Mouse (Mus musculus) myocyte (in vitro differentiated cells): Measurements from ENCODE around the gene Olfr1338. TPM values are rescaled to one million over a fixed set of nuclear protein-coding genes. Genes with fewer than 3 reads are reported as not detected.
"Not testable (repeated sequence)": the region's sequence is repeated elsewhere in the genome, so short reads cannot be mapped to it uniquely, and the experiment has no call there.

Experiments
- H3K27me3 ChIP-seq: one replicate; pipeline ENCODE4 v1.6.1; 2011; ENCODE audit not compliant: control insufficient read depth, insufficient read depth, insufficient read length
- H3K36me3 ChIP-seq: one replicate; pipeline ENCODE4 v1.6.1; 2011; ENCODE audit not compliant: control insufficient read depth, insufficient read depth
- H3K4me2 ChIP-seq: one replicate; pipeline ENCODE4 v1.6.1; 2011; ENCODE audit warnings: low read depth, control low read depth
- H3K4me3 ChIP-seq: one replicate; pipeline ENCODE4 v1.5.1; 2011; ENCODE audit warnings: mild to moderate bottlenecking, control low read depth, moderate library complexity
- H3K79me2 ChIP-seq: one replicate; pipeline ENCODE4 v1.6.1; 2011; ENCODE audit not compliant: control insufficient read depth, insufficient read depth
- H3ac ChIP-seq: one replicate; pipeline ENCODE4 v1.6.1; 2011; ENCODE audit not compliant: control insufficient read depth, insufficient read length
- CEBPB ChIP-seq: IDR thresholded peaks from 2 replicates; pipeline ENCODE4 v1.6.1; 2011; ENCODE audit warnings: mild to moderate bottlenecking, moderate library complexity; ENCODE audit not compliant: poor library complexity, insufficient read depth, severe bottlenecking
- E2F4 ChIP-seq: IDR thresholded peaks from one replicate; pipeline ENCODE4 v1.6.1; 2011; ENCODE audit warnings: mild to moderate bottlenecking, control low read depth, moderate library complexity; ENCODE audit not compliant: insufficient read depth
- MAX ChIP-seq: IDR thresholded peaks from one replicate; pipeline ENCODE4 v1.6.1; 2011; ENCODE audit warnings: low read depth, mild to moderate bottlenecking, control low read depth
- MYOD1 ChIP-seq, 3 experiments: IDR thresholded peaks; one replicate each; pipeline ENCODE4 v1.6.1; 2011; ENCODE audit warnings: control low read depth in 2 of 3, low read depth in 2 of 3, mild to moderate bottlenecking in 2 of 3, moderate library complexity in 1 of 3; ENCODE audit not compliant: insufficient read length in 2 of 3, control insufficient read depth in 1 of 3
- MYOG ChIP-seq, 3 experiments: IDR thresholded peaks; one replicate each; pipeline ENCODE4 v1.6.1; 2011; ENCODE audit warnings: control low read depth in 2 of 3, low read depth in 2 of 3, mild to moderate bottlenecking in 2 of 3; ENCODE audit not compliant: insufficient read length in 2 of 3, control insufficient read depth in 1 of 3, insufficient read depth in 1 of 3
- POLR2A ChIP-seq: IDR thresholded peaks from one replicate; pipeline ENCODE4 v1.6.1; 2011; ENCODE audit warnings: low read depth, mild to moderate bottlenecking, control low read depth, moderate library complexity; ENCODE audit not compliant: insufficient read length
- POLR2AphosphoS2 ChIP-seq: IDR thresholded peaks from one replicate; pipeline ENCODE4 v1.6.1; 2011; ENCODE audit warnings: low read depth, control low read depth; ENCODE audit not compliant: insufficient read length
- REST ChIP-seq: IDR thresholded peaks from one replicate; pipeline ENCODE4 v1.6.1; 2011; ENCODE audit warnings: mild to moderate bottlenecking, control low read depth, moderate library complexity; ENCODE audit not compliant: insufficient read depth, insufficient read length
- SRF ChIP-seq: IDR thresholded peaks from one replicate; pipeline ENCODE4 v1.6.1; 2011; ENCODE audit warnings: low read depth; ENCODE audit not compliant: control insufficient read depth, insufficient read length
- TCF12 ChIP-seq: IDR thresholded peaks from one replicate; pipeline ENCODE4 v1.6.1; 2011; ENCODE audit warnings: mild to moderate bottlenecking, control low read depth; ENCODE audit not compliant: poor library complexity, insufficient read depth, severe bottlenecking
- TCF3 ChIP-seq: IDR thresholded peaks from one replicate; pipeline ENCODE4 v1.6.1; 2011; ENCODE audit warnings: low read depth, control low read depth; ENCODE audit not compliant: insufficient read length
- USF1 ChIP-seq: IDR thresholded peaks from one replicate; pipeline ENCODE4 v1.6.1; 2011; ENCODE audit warnings: low read depth, mild to moderate bottlenecking, control low read depth, moderate library complexity
- polyA plus RNA-seq: library from polyadenylated mRNA; unstranded; fragments of >200 nt; fragmentation: generic; extraction: Trizol; gene quantifications from one replicate; pipeline ENCODE4 v1.2.1, GENCODE M21; 2012; ENCODE audit warnings: missing spikeins

Gene Olfr1338
- not detected for polyA plus RNA-seq

- no peak for TF ChIP-seq POLR2A
- TF ChIP-seq SRF, result no peak
- TF ChIP-seq MYOD1 (IDR thresholded peaks at IDR 0.05; ENCODE audit: control insufficient read depth in 1 of 3, insufficient read length in 2 of 3, low read depth in 2 of 3), result no peak
- no peak for TF ChIP-seq TCF3
- no peak for TF ChIP-seq TCF12
- TF ChIP-seq POLR2AphosphoS2, result no peak
- no peak for TF ChIP-seq CEBPB
- no peak for TF ChIP-seq MAX
- no peak for TF ChIP-seq E2F4
- no peak for TF ChIP-seq REST
- TF ChIP-seq USF1, result no peak
- TF ChIP-seq MYOG (IDR thresholded peaks at IDR 0.05; ENCODE audit: control insufficient read depth in 1 of 3, insufficient read depth in 1 of 3, insufficient read length in 2 of 3, low read depth in 2 of 3), result no peak
- no peaks in the 10 kb centered on the region for H3K79me2 ChIP-seq
- no peak within 1 kb of the TSS for H3K4me2 ChIP-seq
- H3K27me3 ChIP-seq, result no peaks in the 10 kb centered on the region
- no peak within 1 kb of the TSS for H3K4me3 ChIP-seq
- H3ac ChIP-seq, result no peak within 1 kb of the TSS
- no peaks in the 10 kb centered on the region for H3K36me3 ChIP-seq
These were observed at the start of gene Olfr1338 for GRCm38 (mm10) chr4:118758637-118759036. Olfr1338 (minus strand) TSS chr4:118758737.

- H3K79me2 ChIP-seq, H3K4me3 ChIP-seq, H3K27me3 ChIP-seq, H3K4me2 ChIP-seq, H3K36me3 ChIP-seq, H3ac ChIP-seq: not testable (repeated sequence)
These were observed 34.3 kb upstream of the Olfr1338 start for GRCm38 (mm10) chr4:118792796-118793195.

GRCm38 (mm10) chr4:118782486-118782885 is 23.9 kb upstream of the Olfr1338 start, which contains the start of gene Olfr1337:
Olfr1337 (minus strand) TSS chr4:118782586.
- H3K4me3 ChIP-seq, result no peak within 1 kb of the TSS
- H3ac ChIP-seq, result no peak within 1 kb of the TSS
- H3K79me2 ChIP-seq, result no peaks in the 10 kb centered on the region
- H3K36me3 ChIP-seq, result no peaks in the 10 kb centered on the region
- TF ChIP-seq USF1 (no peak), MYOD1 (IDR thresholded peaks at IDR 0.05; ENCODE audit: control insufficient read depth in 1 of 3, insufficient read length in 2 of 3, low read depth in 2 of 3) (no peak), MYOG (IDR thresholded peaks at IDR 0.05; ENCODE audit: control insufficient read depth in 1 of 3, insufficient read depth in 1 of 3, insufficient read length in 2 of 3, low read depth in 2 of 3) (no peak), MAX (no peak), POLR2AphosphoS2 (no peak), TCF12 (no peak), REST (no peak), POLR2A (no peak), SRF (no peak), CEBPB (no peak), TCF3 (no peak), E2F4 (no peak)
- H3K4me2 ChIP-seq, result no peak within 1 kb of the TSS
- H3K27me3 ChIP-seq, result no peaks in the 10 kb centered on the region

GRCm38 (mm10) chr4:118741881-118742280 is 16.7 kb downstream of the Olfr1338 start:
- H3K4me2 ChIP-seq, result no peak overlapping the region
- no peaks in the 10 kb centered on the region for H3K27me3 ChIP-seq
- H3K4me3 ChIP-seq, result no peak overlapping the region
- no peaks in the 10 kb centered on the region for H3K79me2 ChIP-seq
- TF ChIP-seq TCF12, result no peak
- no peak for TF ChIP-seq TCF3
- no peak for TF ChIP-seq MYOG (IDR thresholded peaks at IDR 0.05; ENCODE audit: control insufficient read depth in 1 of 3, insufficient read depth in 1 of 3, insufficient read length in 2 of 3, low read depth in 2 of 3)
- no peak for TF ChIP-seq USF1
- no peak for TF ChIP-seq POLR2AphosphoS2
- TF ChIP-seq MAX, result no peak
- TF ChIP-seq REST, result no peak
- TF ChIP-seq SRF, result no peak
- no peak for TF ChIP-seq CEBPB
- no peak for TF ChIP-seq MYOD1 (IDR thresholded peaks at IDR 0.05; ENCODE audit: control insufficient read depth in 1 of 3, insufficient read length in 2 of 3, low read depth in 2 of 3)
- TF ChIP-seq POLR2A, result no peak
- no peak for TF ChIP-seq E2F4
- H3K36me3 ChIP-seq, result no peaks in the 10 kb centered on the region
- H3ac ChIP-seq, result no peak overlapping the region

GRCm38 (mm10) chr4:118740988-118741698 is 17.4 kb downstream of the Olfr1338 start:
- H3K27me3 ChIP-seq, result no peaks in the 10 kb centered on the region
- H3K36me3 ChIP-seq, result no peaks in the 10 kb centered on the region
- H3K4me2 ChIP-seq, result no peak overlapping the region
- TF ChIP-seq CEBPB (no peak), POLR2A (no peak), MYOG (IDR thresholded peaks at IDR 0.05; ENCODE audit: control insufficient read depth in 1 of 3, insufficient read depth in 1 of 3, insufficient read length in 2 of 3, low read depth in 2 of 3) (no peak), USF1 (no peak), TCF3 (no peak), E2F4 (no peak), TCF12 (no peak), SRF (no peak)
- no peak overlapping the region for H3K4me3 ChIP-seq
- no peaks in the 10 kb centered on the region for H3K79me2 ChIP-seq
- no peak overlapping the region for H3ac ChIP-seq
